Mouse (Mus musculus): ENCODE results near the gene Armc6. TPM values are rescaled to one million over a fixed set of nuclear protein-coding genes. Genes with fewer than 3 reads are reported as not detected.

Gene Armc6
- 8.9 and 12.0 TPM in 2 replicates for polyA plus RNA-seq (2012; ENCODE audit: low replicate concordance)

DNA sequence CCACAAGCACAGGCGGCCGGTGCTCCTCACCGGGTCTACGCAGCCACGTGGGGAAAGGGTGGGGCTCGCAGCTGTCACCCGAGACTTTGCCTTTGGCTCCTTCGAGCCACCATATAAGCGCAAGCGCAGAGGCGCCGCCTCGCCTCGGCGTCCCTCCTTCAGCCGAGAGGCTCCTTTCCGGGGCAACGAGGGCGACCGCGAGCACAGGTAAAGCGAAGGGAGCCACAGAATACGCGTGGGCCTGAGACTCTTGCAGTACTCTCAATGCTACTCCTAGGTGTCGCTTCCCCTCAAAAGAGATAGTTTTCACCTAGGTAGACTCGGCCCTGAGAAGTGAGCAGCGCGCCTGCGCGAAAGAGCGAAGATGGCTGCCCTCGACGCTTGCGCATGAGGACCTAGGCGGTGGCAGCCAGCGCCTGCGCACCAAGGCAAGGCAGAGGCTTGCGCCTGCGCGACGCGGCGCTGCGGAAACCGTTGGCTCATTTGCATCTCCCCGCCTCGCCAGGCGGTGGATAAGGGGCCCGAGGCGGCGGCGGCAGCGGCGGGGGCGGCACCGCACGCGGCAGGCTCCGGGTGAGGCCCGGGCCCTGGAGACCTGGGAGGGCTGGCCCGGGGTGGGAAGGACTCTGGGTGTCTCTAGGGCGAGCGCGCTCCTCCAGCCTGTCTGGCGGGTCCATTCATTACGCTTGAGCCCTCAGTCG is at the start of gene Armc6, which contains the start of gene Sugp2:
Armc6 (minus strand) TSS at position 387 of the 701 bp plus-strand sequence.
Sugp2 (plus strand) TSS at position 147 of the 701 bp plus-strand sequence.

DNA sequence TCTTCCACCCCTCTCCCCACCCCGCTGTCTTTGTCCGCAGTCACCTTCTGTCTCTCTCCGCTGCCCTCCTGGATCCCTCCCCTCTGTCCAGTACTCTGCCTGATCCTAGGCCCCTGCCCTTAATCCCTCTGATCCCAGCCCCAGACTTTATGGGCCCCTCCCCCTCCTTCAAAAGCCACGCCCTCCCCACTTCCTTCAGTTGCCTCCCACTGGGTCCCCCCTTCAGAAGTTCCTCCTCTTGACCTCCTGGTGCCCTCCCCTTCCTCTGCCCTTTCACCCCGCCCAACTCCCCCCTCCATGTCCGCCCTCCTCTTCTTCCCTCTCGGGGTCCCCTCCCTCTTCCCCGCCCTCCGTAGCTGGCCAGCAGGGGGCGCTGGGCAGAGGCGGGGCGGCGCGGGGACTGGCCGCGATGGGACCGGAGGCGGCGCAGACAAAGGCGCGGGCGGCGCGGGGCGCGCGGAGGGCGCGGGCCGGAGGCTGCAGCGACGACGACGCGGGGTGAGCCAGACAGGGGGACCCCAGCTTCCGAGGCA is 48.4 kb upstream of the Armc6 start, which contains the start of gene Homer3:
Homer3 (plus strand) TSS at position 225 of the 533 bp plus-strand sequence.

DNA sequence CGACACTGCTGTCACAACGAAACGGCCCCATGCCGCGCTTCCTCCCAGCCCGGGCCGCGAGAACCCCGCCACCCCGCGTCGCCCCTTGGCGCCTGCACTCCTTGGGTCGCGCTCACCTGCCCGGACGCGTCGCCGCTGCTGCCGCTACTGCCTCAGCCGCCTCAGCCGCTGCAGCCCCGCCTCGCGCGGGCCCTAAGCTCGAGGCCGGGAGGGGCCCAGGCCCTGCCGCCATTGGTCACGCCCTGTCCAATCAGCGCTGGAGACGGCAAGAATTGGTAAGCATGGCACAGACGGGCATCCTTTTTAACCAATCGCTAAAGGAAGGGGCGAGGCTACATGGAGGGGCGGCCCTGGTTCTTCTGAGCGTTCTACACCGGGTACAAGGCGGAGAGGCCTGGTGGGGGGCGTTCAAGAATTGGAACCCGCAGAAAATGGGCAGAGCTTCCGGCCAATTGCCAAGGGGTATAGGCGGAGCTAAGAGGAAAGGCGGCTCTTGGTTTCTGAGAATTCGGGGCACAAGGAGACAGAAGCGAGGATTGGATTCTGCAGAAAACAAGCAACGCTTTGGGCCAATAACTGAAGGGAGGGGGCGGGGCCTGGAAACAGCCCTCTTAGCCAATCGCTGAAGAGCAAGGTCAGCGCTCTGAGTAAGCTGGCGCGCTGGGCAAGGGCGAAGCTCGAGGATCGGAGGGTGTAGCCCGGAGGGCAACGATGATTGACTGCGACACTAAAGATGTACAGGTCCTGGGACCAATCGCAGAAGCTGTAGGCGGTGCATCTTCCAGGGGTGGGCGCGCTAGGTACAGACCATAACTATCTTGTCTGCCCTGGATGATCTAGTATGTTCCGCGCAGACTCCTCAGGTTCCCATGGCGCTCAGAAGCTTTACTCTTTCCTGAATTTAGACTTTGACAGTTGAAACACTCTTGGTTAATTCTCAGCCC is 21.9 kb downstream of the Armc6 start, which contains the start of gene Slc25a42:
Slc25a42 (minus strand) TSS at position 194 of the 944 bp plus-strand sequence.

DNA sequence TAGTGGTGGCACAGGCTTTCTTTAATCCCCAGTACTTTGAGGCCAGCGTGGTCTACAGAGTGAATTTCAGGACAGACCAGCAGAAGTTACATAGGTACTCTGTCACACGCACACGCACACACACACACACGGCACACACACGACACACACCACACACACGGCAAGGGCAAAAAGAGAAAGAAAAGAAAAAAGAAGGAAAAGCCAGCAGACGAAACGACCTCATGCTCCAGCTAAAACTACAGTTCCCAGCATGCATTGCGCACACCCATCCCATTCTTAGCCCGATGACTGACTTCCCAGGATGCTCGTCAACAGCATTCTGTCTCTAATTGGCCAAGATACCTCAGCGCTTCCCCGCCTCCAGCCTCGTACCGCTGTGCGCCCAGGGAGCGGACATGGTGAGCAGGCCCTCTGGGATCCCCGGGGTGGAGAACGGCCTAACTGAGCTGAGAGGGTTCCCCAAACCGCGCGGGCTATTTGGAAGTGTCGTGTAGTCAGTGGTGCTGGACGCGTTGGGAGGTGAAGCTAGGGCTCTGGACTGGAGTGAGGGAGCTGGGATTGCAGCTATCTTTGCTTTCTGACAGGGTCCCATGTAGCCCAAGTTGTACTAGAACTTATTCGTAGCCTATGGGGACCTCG is 62.1 kb downstream of the Armc6 start, which contains the start of gene Tmem161a:
Tmem161a (plus strand) TSS at position 314 of the 639 bp plus-strand sequence.

Other genes with a start within 250 kb of the Armc6 start
- gene Gatad2a, start 238.1 kb downstream of the Armc6 start, polyA plus RNA-seq (2012; ENCODE audit: low replicate concordance), result 54.9 and 107 TPM in 2 replicates
- 60.9 and 149 TPM in 2 replicates for gene Mau2, start 191.7 kb downstream of the Armc6 start, polyA plus RNA-seq (2012; ENCODE audit: low replicate concordance)
- gene Sugp1, start 191.7 kb downstream of the Armc6 start, polyA plus RNA-seq (2012; ENCODE audit: low replicate concordance), result 38.1 and 63.8 TPM in 2 replicates
- gene Tm6sf2, start 161.5 kb downstream of the Armc6 start, polyA plus RNA-seq (2012; ENCODE audit: low replicate concordance), result 0.69 and 0.95 TPM in 2 replicates
- 0.03 and 0.07 TPM in 2 replicates for gene Hapln4, start 151.0 kb downstream of the Armc6 start, polyA plus RNA-seq (2012; ENCODE audit: low replicate concordance)
- gene Ncan, start 113.6 kb downstream of the Armc6 start, polyA plus RNA-seq (2012; ENCODE audit: low replicate concordance), result 0.13 and 0.22 TPM in 2 replicates
- 6.3 and 14.2 TPM in 2 replicates for gene Nr2c2ap, start 103.1 kb downstream of the Armc6 start, polyA plus RNA-seq (2012; ENCODE audit: low replicate concordance)
- gene Rfxank, start 95.3 kb downstream of the Armc6 start, polyA plus RNA-seq (2012; ENCODE audit: low replicate concordance), result 6.1 and 18.1 TPM in 2 replicates
- 8.0 and 46.2 TPM in 2 replicates for gene Borcs8, start 95.0 kb downstream of the Armc6 start, polyA plus RNA-seq (2012; ENCODE audit: low replicate concordance)
- gene Mef2b, start 94.8 kb downstream of the Armc6 start, polyA plus RNA-seq (2012; ENCODE audit: low replicate concordance), result 8.0 and 22.3 TPM in 2 replicates
- 104 and 138 TPM in 2 replicates for gene Tmem161a, start 62.1 kb downstream of the Armc6 start, polyA plus RNA-seq (2012; ENCODE audit: low replicate concordance)
- 10.1 and 12.4 TPM in 2 replicates for gene Slc25a42, start 22.2 kb downstream of the Armc6 start, polyA plus RNA-seq (2012; ENCODE audit: low replicate concordance)
- 40.6 and 92.2 TPM in 2 replicates for gene Sugp2, start 240 bp downstream of the Armc6 start, polyA plus RNA-seq (2012; ENCODE audit: low replicate concordance)
- gene Homer3, start 48.4 kb upstream of the Armc6 start, polyA plus RNA-seq (2012; ENCODE audit: low replicate concordance), result 14.2 and 18.3 TPM in 2 replicates
- gene Ddx49, start 68.0 kb upstream of the Armc6 start, polyA plus RNA-seq (2012; ENCODE audit: low replicate concordance), result 25.7 and 31.1 TPM in 2 replicates
- gene Cope, start 68.1 kb upstream of the Armc6 start, polyA plus RNA-seq (2012; ENCODE audit: low replicate concordance), result 177 and 198 TPM in 2 replicates
- gene Cers1, start 81.3 kb upstream of the Armc6 start, polyA plus RNA-seq (2012; ENCODE audit: low replicate concordance), result 0.26 and 1.4 TPM in 2 replicates
- gene Gdf1, start 95.4 kb upstream of the Armc6 start, polyA plus RNA-seq (2012; ENCODE audit: low replicate concordance), result 0.27 and 0.54 TPM in 2 replicates
- gene Upf1, start 118.8 kb upstream of the Armc6 start, polyA plus RNA-seq (2012; ENCODE audit: low replicate concordance), result 89.7 and 137 TPM in 2 replicates
- 0.09 and 0.41 TPM in 2 replicates for gene Comp, start 139.1 kb upstream of the Armc6 start, polyA plus RNA-seq (2012; ENCODE audit: low replicate concordance)
- 23.0 and 38.0 TPM in 2 replicates for gene Crtc1, start 205.1 kb upstream of the Armc6 start, polyA plus RNA-seq (2012; ENCODE audit: low replicate concordance)
- 7.5 and 7.9 TPM in 2 replicates for gene Klhl26, start 242.5 kb upstream of the Armc6 start, polyA plus RNA-seq (2012; ENCODE audit: low replicate concordance)